9 mouse cellular contexts compared by ENCODE assay signal in the genomic region with DNA sequence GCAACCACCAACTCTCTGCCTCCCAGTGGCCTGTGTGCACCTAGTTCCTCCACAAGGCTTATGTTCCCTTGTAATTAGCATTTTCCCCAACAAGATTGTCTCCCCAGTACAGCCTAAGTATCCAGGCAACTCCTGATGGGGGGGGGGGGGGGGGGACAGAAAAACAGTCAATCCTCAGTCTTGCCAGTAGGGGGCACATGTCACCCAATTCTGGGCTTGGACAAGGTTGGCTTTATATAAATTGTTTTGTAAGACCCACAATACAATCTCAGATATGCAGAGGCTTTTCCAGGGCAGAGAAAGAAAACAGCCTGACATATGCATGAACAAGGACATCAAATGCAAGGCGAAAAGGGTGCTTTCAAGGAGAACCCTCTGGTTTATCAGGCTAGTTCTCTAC. TPM values are rescaled to one million over a fixed set of nuclear protein-coding genes. Genes with fewer than 3 reads are reported as not detected.
DNase-seq lines count a peak whose midpoint lies in the region; ATAC-seq and TF ChIP-seq lines count a peak whose summit lies in the region.
"Had no signal": no experiment of that assay in that cellular context is flagged by ENCODE, and none has a peak within 500 bp of the region (broad histone marks: within the 10 kb centered on the region; RNA-seq: fewer than 3 reads in every experiment).

No protein-coding gene starts in this region.

- no peak overlapping the region for H3K4me3 ChIP-seq in intestine, postnatal 0 days (ENCODE audit: low read depth, low read length)
- no peak overlapping the region for H3K4me3 ChIP-seq in intestine, embryonic 16.5 days (ENCODE audit: low read length)
- H3K4me3 ChIP-seq in stomach, postnatal 0 days (ENCODE audit: low read depth, low read length) = no peak overlapping the region
- H3K4me3 ChIP-seq: midbrain, embryonic 10.5 days had no signal

- no peak for TF ChIP-seq EP300 in stomach, postnatal 0 days (optimal IDR thresholded peaks at IDR 0.05)

- H3K4me1 ChIP-seq in intestine, postnatal 0 days (replicated peaks; ENCODE audit: control insufficient read depth, insufficient read depth, low read length) = no peaks in the 10 kb centered on the region
- H3K4me1 ChIP-seq in intestine, embryonic 16.5 days (ENCODE audit: control insufficient read depth, insufficient read depth, low read length) = no peaks in the 10 kb centered on the region
- no peaks in the 10 kb centered on the region for H3K4me1 ChIP-seq in stomach, postnatal 0 days (replicated peaks; ENCODE audit: control insufficient read depth, insufficient read depth)
- H3K4me1 ChIP-seq: midbrain, embryonic 10.5 days had no signal

- H3K9ac ChIP-seq in intestine, postnatal 0 days (ENCODE audit: low read depth, low read length) = no peak overlapping the region
- no peak overlapping the region for H3K9ac ChIP-seq in intestine, embryonic 16.5 days (ENCODE audit: low read depth, low read length)
- no peak overlapping the region for H3K9ac ChIP-seq in stomach, postnatal 0 days (ENCODE audit: low read length)

- peak; percentile 69 for TF ChIP-seq CTCF in intestine, postnatal 0 days (IDR thresholded peaks at IDR 0.05; ENCODE audit: low read depth)
- TF ChIP-seq CTCF in stomach, postnatal 0 days (IDR thresholded peaks at IDR 0.05; ENCODE audit: low read depth) = peak; percentile 76

- no peaks in the 10 kb centered on the region for H3K9me3 ChIP-seq in intestine, postnatal 0 days (ENCODE audit: control insufficient read depth)
- H3K9me3 ChIP-seq in intestine, embryonic 16.5 days (ENCODE audit: control insufficient read depth, low read length) = no peaks in the 10 kb centered on the region
- no peaks in the 10 kb centered on the region for H3K9me3 ChIP-seq in stomach, postnatal 0 days (ENCODE audit: control insufficient read depth, low read length)
- H3K9me3 ChIP-seq: midbrain, embryonic 10.5 days had no signal

- H3K27ac ChIP-seq in intestine, postnatal 0 days (ENCODE audit: low read depth, low read length) = no peak overlapping the region
- H3K27ac ChIP-seq in intestine, embryonic 16.5 days (ENCODE audit: low read length) = no peak overlapping the region
- H3K27ac ChIP-seq in stomach, postnatal 0 days (replicated peaks) = no peak overlapping the region
- H3K27ac ChIP-seq: midbrain, embryonic 10.5 days had no signal

- ATAC-seq in intestine, postnatal 0 days = no peak
- ATAC-seq in intestine, embryonic 16.5 days = no peak
- 0 out of 2 replicates have a peak, but pooled peaks have one; percentile 22 for ATAC-seq in stomach, postnatal 0 days (ENCODE audit: low FRiP score, low TSS enrichment)

- peaks cover 3% of the 10 kb centered on the region; the same call in 1 of the 2 replicates for H3K27me3 ChIP-seq in intestine, postnatal 0 days (replicated peaks; ENCODE audit: control insufficient read depth, insufficient read depth, low read length)
- no peaks in the 10 kb centered on the region; the same call in 1 of the 2 replicates for H3K27me3 ChIP-seq in intestine, embryonic 16.5 days (replicated peaks; ENCODE audit: control insufficient read depth, insufficient read depth, low read length)
- H3K27me3 ChIP-seq in stomach, postnatal 0 days (ENCODE audit: control insufficient read depth, insufficient read depth, low read length) = no peaks in the 10 kb centered on the region

- no peak overlapping the region for H3K4me2 ChIP-seq in intestine, postnatal 0 days (replicated peaks; ENCODE audit: low read depth)
- H3K4me2 ChIP-seq in intestine, embryonic 16.5 days (ENCODE audit: low read depth, low read length) = no peak overlapping the region
- no peak overlapping the region for H3K4me2 ChIP-seq in stomach, postnatal 0 days (replicated peaks; ENCODE audit: low read depth)

- DNase-seq in right cerebral cortex, postnatal 14 days = peak; percentile 26
- no peak for DNase-seq in right cerebral cortex, postnatal 25 days
- peak; percentile 44 for DNase-seq in brain, adult 2 months (ENCODE audit: low read depth, low spot score)
- peak; percentile 50 for DNase-seq in stomach, postnatal 0 days (ENCODE audit: low spot score)
- DNase-seq in ovary, postnatal 10 days (ENCODE audit: low spot score) = no peak

- WGBS in intestine, postnatal 0 days = 71% methylated on average over 1 of the region's 1 CpGs
- 91% methylated on average over 1 of the region's 1 CpGs for WGBS in intestine, embryonic 16.5 days
- WGBS in stomach, postnatal 0 days = 82% methylated on average over 1 of the region's 1 CpGs

- H3K36me3 ChIP-seq in intestine, postnatal 0 days (ENCODE audit: control insufficient read depth, insufficient read depth) = no peaks in the 10 kb centered on the region
- no peaks in the 10 kb centered on the region for H3K36me3 ChIP-seq in intestine, embryonic 16.5 days (ENCODE audit: control insufficient read depth, insufficient read depth, low read length)
- H3K36me3 ChIP-seq in stomach, postnatal 0 days (ENCODE audit: control insufficient read depth, insufficient read depth, low read length) = no peaks in the 10 kb centered on the region
- H3K36me3 ChIP-seq: midbrain, embryonic 10.5 days had no signal

RNA-seq across cellular contexts. Expression of a gene that starts 12.5 kb away (rescaled TPM):
- 0.12 and 0.33 TPM in 2 replicates for polyA plus RNA-seq in intestine, postnatal 0 days (2015; fragmentation: Nextera tagmentation; extraction: Ambion mirVana)
- 0.18 and 0.28 TPM in 2 replicates for polyA plus RNA-seq in intestine, embryonic 16.5 days (2015; fragmentation: Nextera tagmentation; extraction: Ambion mirVana)
- 0.08 TPM in 1 of 2 replicates, not detected in the other for polyA plus RNA-seq in stomach, postnatal 0 days (2015; fragmentation: Nextera tagmentation; extraction: Ambion mirVana)

RNA-seq across cellular contexts. Expression of a gene that starts 25.9 kb away (rescaled TPM):
- 0.52 and 0.55 TPM in 2 replicates for polyA plus RNA-seq in intestine, postnatal 0 days (2015; fragmentation: Nextera tagmentation; extraction: Ambion mirVana)
- 1.2 TPM in 2 replicates for polyA plus RNA-seq in intestine, embryonic 16.5 days (2015; fragmentation: Nextera tagmentation; extraction: Ambion mirVana)
- polyA plus RNA-seq in stomach, postnatal 0 days (2015; fragmentation: Nextera tagmentation; extraction: Ambion mirVana) = 0.49 and 0.53 TPM in 2 replicates
- polyA plus RNA-seq: heart, embryonic 14.5 days had no signal

Comparison
In these comparisons a context has a peak if more than half of its experiments do, and no peak if none do; other contexts are left out.
1. DNase-seq: peak in right cerebral cortex, postnatal 14 days (single experiment), brain, adult 2 months (single experiment) and stomach, postnatal 0 days (single experiment); none in right cerebral cortex, postnatal 25 days (single experiment) and ovary, postnatal 10 days (single experiment).